Mouse (Mus musculus): ENCODE measurements around the gene Gm13696. TPM values are rescaled to one million over a fixed set of nuclear protein-coding genes. Genes with fewer than 3 reads are reported as not detected.
"Not testable (repeated sequence)": the region's sequence is repeated elsewhere in the genome, so short reads cannot be mapped to it uniquely, and the experiment has no call there.

The Gm13696 gene
- polyA plus RNA-seq (2015; fragmentation: Nextera tagmentation; extraction: Ambion mirVana) = 0.09 TPM in 1 of 2 replicates, not detected in the other

DNA sequence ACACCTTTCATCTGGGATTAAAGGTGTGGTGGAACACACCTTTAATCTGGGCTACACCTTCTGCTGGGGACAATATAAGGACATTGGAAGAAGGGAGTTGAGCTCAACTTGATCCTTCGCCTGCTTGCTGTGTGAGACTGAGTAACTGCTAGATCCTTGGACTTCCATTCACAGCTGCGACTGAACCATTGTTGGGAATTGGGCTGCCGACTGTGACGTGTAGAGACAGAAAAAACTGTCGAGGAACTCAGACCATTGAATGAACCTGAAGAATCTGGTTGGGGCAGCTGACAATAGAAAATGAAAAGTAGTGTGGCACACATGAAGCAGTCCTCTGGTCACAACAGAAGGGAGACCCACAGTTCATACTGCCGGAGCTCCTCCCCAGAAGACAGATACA, at the start of gene Gm13696:
Gm13696 (plus strand) TSS at position 301 of the 400 bp plus-strand sequence.
- not testable (repeated sequence) for H3K4me1 ChIP-seq

GRCm38 (mm10) chr2:83929478-83930088, 43.3 kb upstream of the Gm13696 start:
- no peak for ATAC-seq (ENCODE audit: insufficient read depth, low FRiP score, low read depth)
- H3K36me3 ChIP-seq = no peaks in the 10 kb centered on the region
- 64% methylated on average over 2 of the region's 2 CpGs for WGBS
- no peaks in the 10 kb centered on the region for H3K9me3 ChIP-seq
- no peak overlapping the region for H3K4me2 ChIP-seq
- no peak overlapping the region for H3K27ac ChIP-seq
- H3K4me3 ChIP-seq (replicated peaks) = no peak overlapping the region
- H3K27me3 ChIP-seq (replicated peaks) = no peaks in the 10 kb centered on the region
- H3K4me1 ChIP-seq = no peaks in the 10 kb centered on the region
- no peak overlapping the region for H3K9ac ChIP-seq

More for the DNA sequence above, at the start of gene Gm13696:
- not testable (repeated sequence) for H3K36me3 ChIP-seq; H3K9me3 ChIP-seq; H3K4me2 ChIP-seq; H3K9ac ChIP-seq; H3K4me3 ChIP-seq (replicated peaks); H3K27me3 ChIP-seq (replicated peaks); ATAC-seq (ENCODE audit: insufficient read depth, low FRiP score, low read depth); H3K27ac ChIP-seq
- no CpG with 5 or more reads among the region's 6 CpGs for WGBS

DNA sequence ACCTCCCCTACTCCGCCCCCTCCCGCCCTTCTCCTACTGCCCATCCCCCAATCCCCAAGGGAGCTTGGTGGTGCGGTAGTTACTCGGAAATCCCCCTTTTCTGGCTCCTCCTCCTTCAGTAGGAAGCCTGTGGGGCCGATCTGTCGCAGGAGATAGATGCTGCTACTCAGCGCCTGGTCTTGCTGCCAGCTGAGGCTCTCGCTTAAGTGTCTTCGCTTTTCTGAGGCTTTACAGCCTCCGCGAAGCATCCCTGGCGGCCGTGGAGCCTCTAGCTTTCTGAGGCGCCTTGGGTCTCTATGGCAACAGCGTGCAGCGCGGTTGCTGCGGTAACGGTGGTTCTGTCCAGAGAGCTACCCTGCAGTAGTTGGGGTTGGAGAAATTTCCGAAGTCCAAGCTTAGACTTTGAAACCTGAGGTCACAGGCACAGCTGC, 32.0 kb upstream of the Gm13696 start, which contains the start of gene Zswim2:
Zswim2 (minus strand) TSS at position 298 of the 431 bp plus-strand sequence.
- Histone ChIP-seq H3K36me3 (no peaks in the 10 kb centered on the region), H3K4me1 (0 out of 2 replicates have a peak, but pooled peaks cover 4% of the 10 kb centered on the region), H3K27ac (no peak within 1 kb of the TSS), H3K4me3 (replicated peaks) (peak within 1 kb of the TSS; percentile 27; the same call in 1 of the 2 replicates), H3K27me3 (replicated peaks) (no peaks in the 10 kb centered on the region), H3K9me3 (no peaks in the 10 kb centered on the region), H3K4me2 (peak within 1 kb of the TSS; percentile 48), H3K9ac (no peak within 1 kb of the TSS)
- ATAC-seq (ENCODE audit: insufficient read depth, low FRiP score, low read depth) = peak; percentile 66; the same call in 1 of the 2 replicates
- 1% methylated on average over 20 of the region's 20 CpGs for WGBS

DNA sequence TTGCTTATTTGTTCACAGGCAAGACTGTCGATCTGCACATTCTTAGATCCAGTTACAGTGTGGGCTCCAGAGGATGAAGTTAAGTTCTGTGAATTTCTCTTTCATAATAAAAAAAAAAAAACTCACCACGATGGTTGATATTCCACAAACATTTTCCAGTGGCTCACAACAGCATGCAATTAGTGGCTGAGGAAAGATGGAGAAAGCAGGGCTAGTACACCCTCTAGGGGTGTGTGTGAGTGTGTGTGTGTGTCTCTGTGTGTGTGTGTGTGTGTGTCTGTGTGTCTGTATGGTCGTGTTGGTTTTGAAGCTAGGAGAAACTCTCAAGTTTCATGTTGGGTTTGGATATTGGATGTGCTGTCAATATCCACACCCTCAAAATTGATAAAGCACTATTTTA, 31.5 kb upstream of the Gm13696 start:
- no peaks in the 10 kb centered on the region for H3K27me3 ChIP-seq (replicated peaks)
- H3K36me3 ChIP-seq = no peaks in the 10 kb centered on the region
- 0 out of 2 replicates have a peak, but pooled peaks cover 4% of the 10 kb centered on the region for H3K4me1 ChIP-seq
- ATAC-seq (ENCODE audit: insufficient read depth, low FRiP score, low read depth) = no peak
- H3K4me2 ChIP-seq = peak overlapping the region; percentile 48
- 0 out of 2 replicates have a peak overlapping the region, but pooled peaks have one; percentile 27 for H3K4me3 ChIP-seq (replicated peaks)
- H3K9me3 ChIP-seq = no peaks in the 10 kb centered on the region
- no peak overlapping the region for H3K27ac ChIP-seq
- no peak overlapping the region for H3K9ac ChIP-seq
- WGBS = 38% methylated on average over 3 of the region's 3 CpGs

- WGBS = 55% methylated on average over 4 of the region's 4 CpGs
- 0 out of 2 replicates have a peak, but pooled peaks cover 4% of the 10 kb centered on the region for H3K4me1 ChIP-seq
- no peaks in the 10 kb centered on the region for H3K9me3 ChIP-seq
- no peak overlapping the region for H3K4me3 ChIP-seq (replicated peaks)
- H3K27me3 ChIP-seq (replicated peaks) = no peaks in the 10 kb centered on the region
- no peak overlapping the region for H3K9ac ChIP-seq
- no peak for ATAC-seq (ENCODE audit: insufficient read depth, low FRiP score, low read depth)
- H3K27ac ChIP-seq = no peak overlapping the region
- no peaks in the 10 kb centered on the region for H3K36me3 ChIP-seq
- no peak overlapping the region for H3K4me2 ChIP-seq
Measured at GRCm38 (mm10) chr2:83941792-83942191, 31.1 kb upstream of the Gm13696 start.

DNA sequence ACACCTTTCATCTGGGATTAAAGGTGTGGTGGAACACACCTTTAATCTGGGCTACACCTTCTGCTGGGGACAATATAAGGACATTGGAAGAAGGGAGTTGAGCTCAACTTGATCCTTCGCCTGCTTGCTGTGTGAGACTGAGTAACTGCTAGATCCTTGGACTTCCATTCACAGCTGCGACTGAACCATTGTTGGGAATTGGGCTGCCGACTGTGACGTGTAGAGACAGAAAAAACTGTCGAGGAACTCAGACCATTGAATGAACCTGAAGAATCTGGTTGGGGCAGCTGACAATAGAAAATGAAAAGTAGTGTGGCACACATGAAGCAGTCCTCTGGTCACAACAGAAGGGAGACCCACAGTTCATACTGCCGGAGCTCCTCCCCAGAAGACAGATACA, 17.5 kb upstream of the Gm13696 start, which contains the start of gene Gm13698:
Gm13698 (plus strand) TSS at position 301 of the 400 bp plus-strand sequence.
- H3K27me3 ChIP-seq (replicated peaks); ATAC-seq (ENCODE audit: insufficient read depth, low FRiP score, low read depth); H3K9me3 ChIP-seq; H3K4me1 ChIP-seq; H3K4me2 ChIP-seq; H3K27ac ChIP-seq; H3K36me3 ChIP-seq; H3K9ac ChIP-seq; H3K4me3 ChIP-seq (replicated peaks): not testable (repeated sequence)
- no CpG with 5 or more reads among the region's 6 CpGs for WGBS

DNA sequence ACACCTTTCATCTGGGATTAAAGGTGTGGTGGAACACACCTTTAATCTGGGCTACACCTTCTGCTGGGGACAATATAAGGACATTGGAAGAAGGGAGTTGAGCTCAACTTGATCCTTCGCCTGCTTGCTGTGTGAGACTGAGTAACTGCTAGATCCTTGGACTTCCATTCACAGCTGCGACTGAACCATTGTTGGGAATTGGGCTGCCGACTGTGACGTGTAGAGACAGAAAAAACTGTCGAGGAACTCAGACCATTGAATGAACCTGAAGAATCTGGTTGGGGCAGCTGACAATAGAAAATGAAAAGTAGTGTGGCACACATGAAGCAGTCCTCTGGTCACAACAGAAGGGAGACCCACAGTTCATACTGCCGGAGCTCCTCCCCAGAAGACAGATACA, 11.7 kb upstream of the Gm13696 start, which contains the start of gene Gm13693:
Gm13693 (plus strand) TSS at position 301 of the 400 bp plus-strand sequence.
- H3K27ac ChIP-seq; H3K4me2 ChIP-seq; H3K27me3 ChIP-seq (replicated peaks); H3K9ac ChIP-seq; ATAC-seq (ENCODE audit: insufficient read depth, low FRiP score, low read depth); H3K4me1 ChIP-seq; H3K9me3 ChIP-seq; H3K36me3 ChIP-seq; H3K4me3 ChIP-seq (replicated peaks): not testable (repeated sequence)
- WGBS = no CpG with 5 or more reads among the region's 6 CpGs

DNA sequence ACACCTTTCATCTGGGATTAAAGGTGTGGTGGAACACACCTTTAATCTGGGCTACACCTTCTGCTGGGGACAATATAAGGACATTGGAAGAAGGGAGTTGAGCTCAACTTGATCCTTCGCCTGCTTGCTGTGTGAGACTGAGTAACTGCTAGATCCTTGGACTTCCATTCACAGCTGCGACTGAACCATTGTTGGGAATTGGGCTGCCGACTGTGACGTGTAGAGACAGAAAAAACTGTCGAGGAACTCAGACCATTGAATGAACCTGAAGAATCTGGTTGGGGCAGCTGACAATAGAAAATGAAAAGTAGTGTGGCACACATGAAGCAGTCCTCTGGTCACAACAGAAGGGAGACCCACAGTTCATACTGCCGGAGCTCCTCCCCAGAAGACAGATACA, 5.9 kb upstream of the Gm13696 start, which contains the start of gene Gm13695:
Gm13695 (plus strand) TSS at position 301 of the 400 bp plus-strand sequence.
- H3K36me3 ChIP-seq; H3K4me3 ChIP-seq (replicated peaks); ATAC-seq (ENCODE audit: insufficient read depth, low FRiP score, low read depth); H3K9me3 ChIP-seq; H3K4me2 ChIP-seq; H3K4me1 ChIP-seq; H3K9ac ChIP-seq; H3K27me3 ChIP-seq (replicated peaks); H3K27ac ChIP-seq: not testable (repeated sequence)
- no CpG with 5 or more reads among the region's 6 CpGs for WGBS

- no CpG with 5 or more reads among the region's 6 CpGs for WGBS
- not testable (repeated sequence) for H3K9me3 ChIP-seq; H3K36me3 ChIP-seq; H3K27me3 ChIP-seq (replicated peaks); H3K4me3 ChIP-seq (replicated peaks); H3K4me2 ChIP-seq; ATAC-seq (ENCODE audit: insufficient read depth, low FRiP score, low read depth); H3K4me1 ChIP-seq; H3K9ac ChIP-seq; H3K27ac ChIP-seq
Measured at GRCm38 (mm10) chr2:83978633-83979032, 5.7 kb downstream of the Gm13696 start, which contains the start of gene Gm13694. Gm13694 (plus strand) TSS chr2:83978933.

DNA sequence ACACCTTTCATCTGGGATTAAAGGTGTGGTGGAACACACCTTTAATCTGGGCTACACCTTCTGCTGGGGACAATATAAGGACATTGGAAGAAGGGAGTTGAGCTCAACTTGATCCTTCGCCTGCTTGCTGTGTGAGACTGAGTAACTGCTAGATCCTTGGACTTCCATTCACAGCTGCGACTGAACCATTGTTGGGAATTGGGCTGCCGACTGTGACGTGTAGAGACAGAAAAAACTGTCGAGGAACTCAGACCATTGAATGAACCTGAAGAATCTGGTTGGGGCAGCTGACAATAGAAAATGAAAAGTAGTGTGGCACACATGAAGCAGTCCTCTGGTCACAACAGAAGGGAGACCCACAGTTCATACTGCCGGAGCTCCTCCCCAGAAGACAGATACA, 11.5 kb downstream of the Gm13696 start, which contains the start of gene Gm13697:
Gm13697 (plus strand) TSS at position 301 of the 400 bp plus-strand sequence.
- ATAC-seq (ENCODE audit: insufficient read depth, low FRiP score, low read depth); H3K4me3 ChIP-seq (replicated peaks): not testable (repeated sequence)
- WGBS = no CpG with 5 or more reads among the region's 6 CpGs

DNA sequence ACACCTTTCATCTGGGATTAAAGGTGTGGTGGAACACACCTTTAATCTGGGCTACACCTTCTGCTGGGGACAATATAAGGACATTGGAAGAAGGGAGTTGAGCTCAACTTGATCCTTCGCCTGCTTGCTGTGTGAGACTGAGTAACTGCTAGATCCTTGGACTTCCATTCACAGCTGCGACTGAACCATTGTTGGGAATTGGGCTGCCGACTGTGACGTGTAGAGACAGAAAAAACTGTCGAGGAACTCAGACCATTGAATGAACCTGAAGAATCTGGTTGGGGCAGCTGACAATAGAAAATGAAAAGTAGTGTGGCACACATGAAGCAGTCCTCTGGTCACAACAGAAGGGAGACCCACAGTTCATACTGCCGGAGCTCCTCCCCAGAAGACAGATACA, 17.3 kb downstream of the Gm13696 start, which contains the start of gene Gm13691:
Gm13691 (plus strand) TSS at position 301 of the 400 bp plus-strand sequence.
- not testable (repeated sequence) for H3K27ac ChIP-seq; H3K4me2 ChIP-seq; H3K4me3 ChIP-seq (replicated peaks); H3K4me1 ChIP-seq; ATAC-seq (ENCODE audit: insufficient read depth, low FRiP score, low read depth); H3K9me3 ChIP-seq; H3K9ac ChIP-seq; H3K27me3 ChIP-seq (replicated peaks); H3K36me3 ChIP-seq
- no CpG with 5 or more reads among the region's 6 CpGs for WGBS

More for the DNA sequence above, 11.5 kb downstream of the Gm13696 start, which contains the start of gene Gm13697:
- H3K4me1 ChIP-seq; H3K36me3 ChIP-seq; H3K9me3 ChIP-seq; H3K27me3 ChIP-seq (replicated peaks); H3K9ac ChIP-seq; H3K27ac ChIP-seq; H3K4me2 ChIP-seq: not testable (repeated sequence)

DNA sequence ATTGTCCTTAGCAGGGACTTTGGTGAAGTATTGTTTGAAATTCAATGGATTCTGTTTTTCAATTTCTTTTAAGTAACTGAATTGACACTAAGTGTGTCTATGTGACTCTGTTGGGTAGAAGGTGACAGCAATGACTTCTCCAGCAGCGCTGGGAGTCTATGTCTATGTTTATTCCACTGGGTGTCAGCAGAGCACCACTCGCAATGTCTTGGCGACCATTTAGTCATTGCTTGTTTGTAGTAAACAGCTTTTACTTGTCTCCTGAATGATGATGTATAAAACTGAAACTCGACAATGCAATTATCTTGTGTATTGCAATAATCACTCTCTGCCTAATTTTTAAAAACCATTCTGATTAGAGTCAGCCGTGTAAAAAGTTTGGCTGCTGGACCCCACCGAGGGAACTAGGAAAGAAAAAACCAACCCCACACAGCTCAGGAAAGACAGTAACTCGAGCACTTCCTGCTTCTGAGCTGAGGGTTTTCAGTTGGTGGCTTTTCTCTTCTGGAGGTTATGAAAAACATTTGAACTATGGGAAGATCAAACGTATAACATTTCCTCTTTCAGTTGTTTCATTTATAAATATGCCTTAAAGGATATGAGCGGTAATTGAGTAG, 20.8 kb downstream of the Gm13696 start:
- H3K9ac ChIP-seq; ATAC-seq (ENCODE audit: insufficient read depth, low FRiP score, low read depth); H3K36me3 ChIP-seq; H3K27ac ChIP-seq; H3K27me3 ChIP-seq (replicated peaks); H3K4me3 ChIP-seq (replicated peaks); H3K4me1 ChIP-seq; H3K9me3 ChIP-seq; H3K4me2 ChIP-seq: not testable (repeated sequence)
- 40% methylated on average over 8 of the region's 9 CpGs for WGBS
